Mouse (Mus musculus) layer of hippocampus, adult 11-12 months (tissue): ENCODE measurements at regions not wholly inside any gene's neighbourhood (a gene's known extent, or its start where the extent isn't known, plus 50 kb on each side); places are given as distances from the start of the nearest gene placed in this dataset.
"Not testable (repeated sequence)": the region's sequence is repeated elsewhere in the genome, so short reads cannot be mapped to it uniquely, and the experiment has no call there.

Source experiments
- DNase-seq: peaks from one replicate; pipeline ENCODE4 v3.0.0; 2022; ENCODE audit warnings: low spot score

GRCm38 (mm10) chr12:51294971-51295477 lies 52.8 kb upstream of the G2e3 start:
- peak; percentile 16 for DNase-seq

- no peak for DNase-seq
These were observed 69.5 kb upstream of the G2e3 start for GRCm38 (mm10) chr12:51278358-51278757.

- peak; percentile 38 for DNase-seq
These were observed 71.9 kb upstream of the G2e3 start for GRCm38 (mm10) chr12:51275818-51276538.

- no peak for DNase-seq
These were observed 74.4 kb upstream of the G2e3 start for GRCm38 (mm10) chr12:51273486-51273885.

- DNase-seq, result no peak
These were observed 105.0 kb upstream of the G2e3 start for GRCm38 (mm10) chr12:51242839-51243238.

GRCm38 (mm10) chr12:51241131-51241781 lies 106.6 kb upstream of the G2e3 start:
- DNase-seq, result peak; percentile 24

GRCm38 (mm10) chr12:51211691-51212090 lies 136.2 kb upstream of the G2e3 start:
- no peak for DNase-seq

- DNase-seq, result no peak
These were observed 151.6 kb upstream of the G2e3 start for GRCm38 (mm10) chr12:51196289-51196688.

GRCm38 (mm10) chr12:51195136-51195535 lies 152.7 kb upstream of the G2e3 start:
- no peak for DNase-seq

- no peak for DNase-seq
These were observed 157.1 kb upstream of the G2e3 start for GRCm38 (mm10) chr12:51190754-51191153.

- no peak for DNase-seq
These were observed 157.7 kb upstream of the G2e3 start for GRCm38 (mm10) chr12:51190186-51190585.

- peak; percentile 81 for DNase-seq
These were observed 159.6 kb upstream of the G2e3 start for GRCm38 (mm10) chr12:51188229-51188628.

GRCm38 (mm10) chr12:51187726-51188125 lies 160.1 kb upstream of the G2e3 start:
- DNase-seq, result peak; percentile 17

- DNase-seq, result peak; percentile 22
These were observed 162.1 kb upstream of the G2e3 start for GRCm38 (mm10) chr12:51185751-51186150.

- no peak for DNase-seq
These were observed 172.7 kb upstream of the G2e3 start for GRCm38 (mm10) chr12:51174906-51175756.

- DNase-seq, result no peak
These were observed 182.7 kb upstream of the G2e3 start for GRCm38 (mm10) chr12:51165186-51165585.

GRCm38 (mm10) chr12:51160995-51161394 lies 186.9 kb upstream of the G2e3 start:
- no peak for DNase-seq

GRCm38 (mm10) chr12:51160122-51160521 lies 187.7 kb upstream of the G2e3 start:
- DNase-seq, result no peak

GRCm38 (mm10) chr12:51147963-51148362 lies 199.9 kb upstream of the G2e3 start:
- DNase-seq, result no peak

GRCm38 (mm10) chr12:51143840-51144239 lies 204.0 kb upstream of the G2e3 start:
- DNase-seq, result no peak

- DNase-seq, result peak; percentile 3
These were observed 204.7 kb upstream of the G2e3 start for GRCm38 (mm10) chr12:51143196-51143595.

GRCm38 (mm10) chr12:51133676-51134075 lies 214.2 kb upstream of the G2e3 start:
- not testable (repeated sequence) for DNase-seq
